Mouse (Mus musculus): ENCODE results near the gene Cfap20. TPM values are rescaled to one million over a fixed set of nuclear protein-coding genes. Genes with fewer than 3 reads are reported as not detected.
A peak's percentile ranks its signal among the peaks of the same experiment; 100 is the strongest.

Cfap20 gene
- 1 to 10 TPM; 6.5 TPM for total RNA-seq (2021)
- long read RNA-seq, experiment 1, transcript Cfap20-201 (6 exons, 1,295 nt) = major isoform, 6 of 8 reads
- long read RNA-seq, experiment 1, partial matches to known transcripts = 1 of 8 reads
- long read RNA-seq, experiment 1, other reads (novel, unspliced or antisense) = 1 of 8 reads
- long read RNA-seq, experiment 2, transcript Cfap20-201 (6 exons, 1,295 nt) = major isoform, 7 of 10 reads
- long read RNA-seq, experiment 2, partial matches to known transcripts = 0 of 10 reads
- long read RNA-seq, experiment 2, other reads (novel, unspliced or antisense) = 1 of 10 reads

GRCm38 (mm10) chr8:95434686-95435439, at the start of gene Cfap20:
Gene Cfap20 (minus strand): TSS chr8:95434869.
- no peak for TF ChIP-seq CTCF (IDR thresholded peaks at IDR 0.05)
- Histone ChIP-seq H3K4me3 (peak within 1 kb of the TSS; percentile 99), H3K27ac (peak within 1 kb of the TSS; percentile 96)
- DNase-seq = peak; percentile 100
- intact Hi-C loops (cut with DNase I) = loop anchor here (5.0 to 10.0 kb wide), 2 partner anchors 103 to 190 kb away; partner anchors contain the start of genes Usb1 and Zfp319

GRCm38 (mm10) chr8:95470008-95470407, 35.3 kb upstream of the Cfap20 start:
- no peak for TF ChIP-seq CTCF (IDR thresholded peaks at IDR 0.05)
- intact Hi-C loops (cut with DNase I) = no loop called here

GRCm38 (mm10) chr8:95468995-95469394, 34.3 kb upstream of the Cfap20 start:
- DNase-seq = no peak
- TF ChIP-seq CTCF (IDR thresholded peaks at IDR 0.05) = no peak
- H3K27ac ChIP-seq = no peak overlapping the region
- H3K4me3 ChIP-seq = no peak overlapping the region
- intact Hi-C loops (cut with DNase I) = no loop called here

More at GRCm38 (mm10) chr8:95470008-95470407, 35.3 kb upstream of the Cfap20 start:
- H3K4me3 ChIP-seq = no peak overlapping the region
- no peak overlapping the region for H3K27ac ChIP-seq
- no peak for DNase-seq

- Histone ChIP-seq H3K4me3 (no peak overlapping the region), H3K27ac (no peak overlapping the region)
- DNase-seq = peak; percentile 27
- TF ChIP-seq CTCF (IDR thresholded peaks at IDR 0.05) = no peak
- intact Hi-C loops (cut with DNase I) = no loop called here
These were observed 31.9 kb upstream of the Cfap20 start for GRCm38 (mm10) chr8:95466543-95466942.

- TF ChIP-seq CTCF (IDR thresholded peaks at IDR 0.05) = peak; percentile 39; the same call in 1 of the 2 replicates
- no peak for DNase-seq
- Histone ChIP-seq H3K27ac (no peak overlapping the region), H3K4me3 (no peak overlapping the region)
- intact Hi-C loops (cut with DNase I) = loop anchor here (1.0 kb wide), 1 partner anchor 106 kb away; no protein-coding TSS in a partner anchor
These were observed 17.8 kb upstream of the Cfap20 start for GRCm38 (mm10) chr8:95452518-95452917.

- intact Hi-C loops (cut with DNase I) = no loop called here
- TF ChIP-seq CTCF (IDR thresholded peaks at IDR 0.05) = no peak
- no peak for DNase-seq
- H3K27ac ChIP-seq = no peak overlapping the region
- H3K4me3 ChIP-seq = no peak overlapping the region
These were observed 15.6 kb upstream of the Cfap20 start for GRCm38 (mm10) chr8:95450271-95450670.

- H3K27ac ChIP-seq = no peak overlapping the region
- TF ChIP-seq CTCF (IDR thresholded peaks at IDR 0.05) = no peak
- no peak for DNase-seq
- intact Hi-C loops (cut with DNase I) = no loop called here
- H3K4me3 ChIP-seq = no peak overlapping the region
These were observed 13.0 kb upstream of the Cfap20 start for GRCm38 (mm10) chr8:95447661-95448060.

GRCm38 (mm10) chr8:95445042-95445441, 10.4 kb upstream of the Cfap20 start:
- no peak for DNase-seq
- intact Hi-C loops (cut with DNase I) = no loop called here
- no peak overlapping the region for H3K27ac ChIP-seq
- no peak for TF ChIP-seq CTCF (IDR thresholded peaks at IDR 0.05)
- no peak overlapping the region for H3K4me3 ChIP-seq

- intact Hi-C loops (cut with DNase I) = no loop called here
- TF ChIP-seq CTCF (IDR thresholded peaks at IDR 0.05) = no peak
- no peak overlapping the region for H3K4me3 ChIP-seq
- H3K27ac ChIP-seq = no peak overlapping the region
- no peak for DNase-seq
These were observed 6.9 kb upstream of the Cfap20 start for GRCm38 (mm10) chr8:95441491-95442039.

- DNase-seq = no peak
- intact Hi-C loops (cut with DNase I) = no loop called here
- no peak for TF ChIP-seq CTCF (IDR thresholded peaks at IDR 0.05)
- H3K4me3 ChIP-seq = no peak overlapping the region
- H3K27ac ChIP-seq = no peak overlapping the region
These were observed 5.6 kb upstream of the Cfap20 start for GRCm38 (mm10) chr8:95440168-95440709.

- no peak for TF ChIP-seq CTCF (IDR thresholded peaks at IDR 0.05)
- H3K4me3 ChIP-seq = no peak overlapping the region
- no peak overlapping the region for H3K27ac ChIP-seq
- no peak for DNase-seq
- intact Hi-C loops (cut with DNase I) = loop anchor here (10.0 kb wide), 1 partner anchor 195 kb away; no protein-coding TSS in a partner anchor
These were observed 4.8 kb upstream of the Cfap20 start for GRCm38 (mm10) chr8:95439421-95439820.

GRCm38 (mm10) chr8:95437341-95437992, 2.8 kb upstream of the Cfap20 start:
- DNase-seq = no peak
- TF ChIP-seq CTCF (IDR thresholded peaks at IDR 0.05) = no peak
- intact Hi-C loops (cut with DNase I) = loop anchor here (10.0 kb wide), 1 partner anchor 193 kb away; no protein-coding TSS in a partner anchor
- Histone ChIP-seq H3K4me3 (no peak overlapping the region), H3K27ac (no peak overlapping the region)

All from gastrocnemius, adult 2 months (tissue).